Mouse (Mus musculus): Measurements from ENCODE around the gene Fras1.

The Fras1 gene

GRCm38 (mm10) chr5:96481159-96481558 is 107.4 kb downstream of the Fras1 start:
- DNase-seq (ENCODE audit: low read depth, low spot score): no peak

GRCm38 (mm10) chr5:96482054-96482453 is 108.3 kb downstream of the Fras1 start:
- DNase-seq (ENCODE audit: low read depth, low spot score): no peak

- no peak for DNase-seq (ENCODE audit: low read depth, low spot score)
Observed at GRCm38 (mm10) chr5:96492497-96492896, 118.7 kb downstream of the Fras1 start.

GRCm38 (mm10) chr5:96494502-96495292 is 120.9 kb downstream of the Fras1 start:
- no peak for DNase-seq (ENCODE audit: low read depth, low spot score)

GRCm38 (mm10) chr5:96498083-96498482 is 124.3 kb downstream of the Fras1 start:
- DNase-seq (ENCODE audit: low read depth, low spot score): no peak

- DNase-seq (ENCODE audit: low read depth, low spot score): no peak
Observed at GRCm38 (mm10) chr5:96501783-96502182, 128.0 kb downstream of the Fras1 start.

GRCm38 (mm10) chr5:96502400-96502799 is 128.6 kb downstream of the Fras1 start:
- DNase-seq (ENCODE audit: low read depth, low spot score): no peak

GRCm38 (mm10) chr5:96511005-96511404 is 137.2 kb downstream of the Fras1 start:
- DNase-seq (ENCODE audit: low read depth, low spot score): no peak

GRCm38 (mm10) chr5:96513327-96513726 is 139.6 kb downstream of the Fras1 start:
- DNase-seq (ENCODE audit: low read depth, low spot score): no peak

- DNase-seq (ENCODE audit: low read depth, low spot score): no peak
Observed at GRCm38 (mm10) chr5:96515860-96516311, 142.1 kb downstream of the Fras1 start.

GRCm38 (mm10) chr5:96516329-96516728 is 142.6 kb downstream of the Fras1 start:
- DNase-seq (ENCODE audit: low read depth, low spot score): no peak

- no peak for DNase-seq (ENCODE audit: low read depth, low spot score)
Observed at GRCm38 (mm10) chr5:96521541-96521940, 147.8 kb downstream of the Fras1 start.

GRCm38 (mm10) chr5:96522909-96523409 is 149.2 kb downstream of the Fras1 start:
- DNase-seq (ENCODE audit: low read depth, low spot score): no peak

- no peak for DNase-seq (ENCODE audit: low read depth, low spot score)
Observed at GRCm38 (mm10) chr5:96528296-96528695, 154.5 kb downstream of the Fras1 start.

GRCm38 (mm10) chr5:96530516-96530915 is 156.8 kb downstream of the Fras1 start:
- DNase-seq (ENCODE audit: low read depth, low spot score): no peak

GRCm38 (mm10) chr5:96531962-96532361 is 158.2 kb downstream of the Fras1 start:
- no peak for DNase-seq (ENCODE audit: low read depth, low spot score)

GRCm38 (mm10) chr5:96536527-96536926 is 162.8 kb downstream of the Fras1 start:
- no peak for DNase-seq (ENCODE audit: low read depth, low spot score)

GRCm38 (mm10) chr5:96536937-96537336 is 163.2 kb downstream of the Fras1 start:
- no peak for DNase-seq (ENCODE audit: low read depth, low spot score)

GRCm38 (mm10) chr5:96544112-96544511 is 170.4 kb downstream of the Fras1 start:
- no peak for DNase-seq (ENCODE audit: low read depth, low spot score)

GRCm38 (mm10) chr5:96545994-96546393 is 172.2 kb downstream of the Fras1 start:
- no peak for DNase-seq (ENCODE audit: low read depth, low spot score)

- no peak for DNase-seq (ENCODE audit: low read depth, low spot score)
Observed at GRCm38 (mm10) chr5:96554940-96555679, 181.4 kb downstream of the Fras1 start.

- DNase-seq (ENCODE audit: low read depth, low spot score): no peak
Observed at GRCm38 (mm10) chr5:96558049-96558804, 184.5 kb downstream of the Fras1 start.
